Mouse (Mus musculus): ENCODE data around the gene Kif5c. TPM values are rescaled to one million over a fixed set of nuclear protein-coding genes. Genes with fewer than 3 reads are reported as not detected.
A peak's percentile ranks its signal among the peaks of the same experiment; 100 is the strongest.

Gene Kif5c
- total RNA-seq, 2 experiments from 2014 or later: 531 to 546 TPM

- intact Hi-C loops (cut with DNase I): loop anchor here (5.0 to 10.0 kb wide), 2 partner anchors 376 to 818 kb away; no protein-coding TSS in a partner anchor
- DNase-seq (ENCODE audit: extremely low spot score in 1 of 2, low spot score in 2 of 2): no peak
These were observed 113.9 kb downstream of the Kif5c start for GRCm38 (mm10) chr2:49732745-49733655.

- intact Hi-C loops (cut with DNase I): loop anchor here (5.0 to 10.0 kb wide), 2 partner anchors 376 to 819 kb away; no protein-coding TSS in a partner anchor
These were observed 114.5 kb downstream of the Kif5c start for GRCm38 (mm10) chr2:49733656-49734008.

DNA sequence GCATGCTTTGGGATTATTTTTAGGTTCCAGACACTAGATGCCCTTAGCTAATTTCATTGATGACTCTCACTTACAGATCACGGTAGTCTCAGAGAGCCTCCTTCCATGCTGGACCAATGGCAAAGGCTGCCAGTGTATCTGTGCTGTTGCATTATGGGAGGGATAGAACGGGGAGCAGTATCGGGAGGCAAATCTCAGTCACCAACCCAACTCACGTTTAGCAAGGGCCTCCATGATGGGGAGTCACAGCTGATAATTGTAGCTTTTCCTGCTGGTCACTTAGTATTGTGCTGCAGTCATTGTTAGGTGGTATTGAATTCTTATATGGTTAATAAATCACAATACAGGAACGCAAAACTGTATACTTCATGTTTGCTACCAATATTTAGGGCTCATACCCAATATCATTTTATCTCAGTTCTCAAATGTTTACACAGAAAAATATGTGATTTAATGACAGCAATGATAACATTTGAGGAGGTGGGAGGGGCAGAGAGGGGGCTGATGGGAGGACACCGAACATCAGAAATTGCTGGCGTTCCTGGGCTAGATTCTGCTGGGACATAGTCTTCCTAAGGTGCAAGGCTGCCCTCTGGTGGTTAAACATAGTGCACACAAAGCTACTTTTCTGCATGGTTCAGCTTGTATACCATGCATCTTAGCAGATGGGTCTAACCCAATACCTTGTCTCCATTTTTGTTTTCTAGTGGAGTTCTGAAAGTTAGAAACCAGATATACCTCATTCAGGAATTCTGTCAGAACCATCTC is 115.1 kb downstream of the Kif5c start:
- intact Hi-C loops (cut with DNase I): loop anchor here (5.0 to 10.0 kb wide), 2 partner anchors 377 to 819 kb away; no protein-coding TSS in a partner anchor

More at GRCm38 (mm10) chr2:49733656-49734008, 114.5 kb downstream of the Kif5c start:
- no peak for DNase-seq (ENCODE audit: extremely low spot score in 1 of 2, low spot score in 2 of 2)

GRCm38 (mm10) chr2:49735386-49735785 is 116.3 kb downstream of the Kif5c start:
- intact Hi-C loops (cut with DNase I): loop anchor here (10.0 kb wide), 1 partner anchor 821 kb away; no protein-coding TSS in a partner anchor
- DNase-seq (ENCODE audit: extremely low spot score in 1 of 2, low spot score in 2 of 2): no peak

More for the DNA sequence above, 115.1 kb downstream of the Kif5c start:
- DNase-seq (ENCODE audit: extremely low spot score in 1 of 2, low spot score in 2 of 2): peak; percentile 73 to 82

- DNase-seq (ENCODE audit: extremely low spot score in 1 of 2, low spot score in 2 of 2): no peak
- intact Hi-C loops (cut with DNase I): loop anchor here (10.0 kb wide), 1 partner anchor 824 kb away; no protein-coding TSS in a partner anchor
These were observed 119.9 kb downstream of the Kif5c start for GRCm38 (mm10) chr2:49739046-49739445.

DNA sequence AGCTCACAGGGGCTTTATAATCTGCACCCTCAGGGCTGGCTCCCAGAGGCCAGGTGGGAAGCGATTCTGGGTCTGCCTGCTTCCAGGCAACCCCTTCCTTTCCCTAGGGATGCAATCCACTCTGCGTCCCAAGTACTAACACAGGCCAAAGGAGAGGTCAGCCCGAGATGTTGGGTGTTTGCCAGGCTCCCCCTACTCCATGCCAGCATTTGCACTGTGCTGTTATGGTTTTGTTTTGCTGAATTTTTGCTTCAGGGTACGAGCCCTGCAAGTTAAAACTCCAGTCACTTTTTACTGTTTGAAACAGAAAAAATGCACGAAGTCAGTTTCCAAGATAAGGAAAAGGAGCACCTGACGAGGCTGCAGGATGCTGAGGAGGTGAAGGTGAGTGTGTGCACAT is 121.9 kb downstream of the Kif5c start:
- DNase-seq (ENCODE audit: extremely low spot score in 1 of 2, low spot score in 2 of 2): no peak
- intact Hi-C loops (cut with DNase I): no loop called here

GRCm38 (mm10) chr2:49741895-49742734 is 123.0 kb downstream of the Kif5c start:
- peak; percentile 51 to 62 for DNase-seq (ENCODE audit: extremely low spot score in 1 of 2, low spot score in 2 of 2)
- intact Hi-C loops (cut with DNase I): no loop called here

DNA sequence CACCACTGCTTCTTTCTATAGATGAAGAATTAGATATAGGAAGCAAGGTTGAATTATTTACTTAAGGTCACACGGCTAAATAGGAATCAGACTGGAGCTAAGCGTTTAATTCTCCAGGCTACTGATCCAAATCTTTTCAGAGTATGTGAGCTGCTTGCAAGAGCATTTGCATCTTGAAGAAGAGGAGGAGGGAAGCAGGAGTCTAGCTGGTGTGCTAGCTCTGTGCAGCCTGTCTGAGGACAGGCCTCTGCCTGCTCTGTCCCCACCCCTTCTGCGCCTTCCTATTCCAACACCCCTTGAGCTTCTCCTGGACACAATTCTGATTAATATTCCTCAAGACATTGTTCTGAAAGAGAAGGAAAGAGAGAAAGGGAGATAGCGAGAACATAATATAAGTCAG is 123.8 kb downstream of the Kif5c start:
- intact Hi-C loops (cut with DNase I): no loop called here

DNA sequence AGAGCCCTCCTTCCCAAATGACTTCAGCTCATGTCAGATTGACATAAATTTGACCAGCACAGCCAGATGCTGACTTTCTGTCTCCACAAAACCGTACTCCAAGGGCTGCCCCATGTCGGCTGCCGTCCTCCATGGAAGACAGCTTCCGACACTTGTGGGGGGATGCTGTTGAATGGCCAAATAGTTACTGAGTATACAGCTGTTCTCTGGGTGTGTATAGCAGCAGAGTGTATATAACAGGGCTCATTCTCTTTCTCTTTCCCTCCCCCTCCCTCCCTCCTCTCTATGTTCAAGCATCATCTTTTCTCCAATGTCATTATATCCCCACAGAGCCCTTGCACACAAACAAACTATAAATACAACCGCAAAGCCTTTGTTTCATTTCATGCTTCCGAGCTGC is 124.7 kb downstream of the Kif5c start:
- DNase-seq (ENCODE audit: extremely low spot score in 1 of 2, low spot score in 2 of 2): no peak
- intact Hi-C loops (cut with DNase I): no loop called here

More for the DNA sequence above, 123.8 kb downstream of the Kif5c start:
- DNase-seq (ENCODE audit: extremely low spot score in 1 of 2, low spot score in 2 of 2): no peak

- intact Hi-C loops (cut with DNase I): no loop called here
- DNase-seq (ENCODE audit: extremely low spot score in 1 of 2, low spot score in 2 of 2): no peak
These were observed 125.4 kb downstream of the Kif5c start for GRCm38 (mm10) chr2:49744251-49745093.

GRCm38 (mm10) chr2:49745094-49745781 is 126.1 kb downstream of the Kif5c start:
- intact Hi-C loops (cut with DNase I): no loop called here
- no peak for DNase-seq (ENCODE audit: extremely low spot score in 1 of 2, low spot score in 2 of 2)

GRCm38 (mm10) chr2:49746947-49747346 is 127.8 kb downstream of the Kif5c start:
- intact Hi-C loops (cut with DNase I): no loop called here
- DNase-seq (ENCODE audit: extremely low spot score in 1 of 2, low spot score in 2 of 2): no peak

DNA sequence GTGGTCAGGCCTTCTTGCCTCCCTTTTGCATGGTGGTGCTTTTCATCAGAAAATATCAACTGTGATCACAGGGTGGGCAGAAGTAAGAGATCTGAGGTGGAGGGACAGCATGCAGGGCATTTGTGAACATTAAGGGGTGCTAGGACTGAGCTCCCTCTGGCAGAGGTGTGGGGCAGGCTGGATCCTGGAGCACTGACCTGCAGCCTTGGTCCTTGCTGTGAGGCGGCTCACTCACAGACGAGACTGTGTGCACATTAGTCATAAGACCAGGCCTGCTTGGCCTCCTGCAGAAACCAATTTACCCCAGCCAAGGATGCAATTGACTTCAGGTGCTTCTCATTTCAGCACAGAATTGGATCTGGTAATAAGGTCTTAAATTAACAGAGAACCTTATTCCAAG is 128.6 kb downstream of the Kif5c start:
- no peak for DNase-seq (ENCODE audit: extremely low spot score in 1 of 2, low spot score in 2 of 2)
- intact Hi-C loops (cut with DNase I): no loop called here

DNA sequence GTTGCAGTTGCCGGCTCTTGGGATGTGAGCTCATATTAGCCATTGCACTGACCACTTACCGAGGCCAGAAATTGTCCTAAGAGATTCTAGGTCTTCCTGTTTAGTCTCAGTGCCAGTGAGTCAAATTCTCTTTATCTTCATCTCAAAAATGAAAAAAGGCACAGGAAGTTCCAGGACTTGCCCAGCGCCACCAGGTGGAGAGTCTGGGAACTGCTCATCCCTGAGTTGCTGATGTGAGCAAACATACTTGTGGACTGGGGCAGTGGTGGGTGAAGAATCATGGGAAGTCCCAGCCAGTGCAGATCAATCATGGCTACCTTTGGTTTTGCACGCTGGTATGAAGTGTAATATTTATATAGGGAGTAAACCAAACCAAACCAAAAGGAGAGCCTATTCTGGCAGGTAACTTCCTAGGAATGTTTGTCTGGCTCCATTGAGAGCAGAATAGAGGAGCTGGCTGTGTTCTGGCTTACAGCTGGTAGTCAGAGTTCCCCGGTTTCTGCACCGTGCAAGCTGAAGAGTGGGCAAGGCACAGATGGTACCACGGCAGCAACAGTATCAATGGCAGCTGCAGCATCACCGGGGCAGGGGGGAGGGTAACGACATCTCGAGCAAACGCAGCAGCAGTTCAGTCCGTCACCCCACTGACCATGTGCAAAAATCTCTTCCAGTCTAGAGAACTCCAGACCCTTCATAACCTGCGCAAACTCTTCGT is 129.7 kb downstream of the Kif5c start:
- DNase-seq (ENCODE audit: extremely low spot score in 1 of 2, low spot score in 2 of 2): peak in 1 of 2 experiments; percentile 66
- intact Hi-C loops (cut with DNase I): no loop called here

GRCm38 (mm10) chr2:49749730-49750576 is 130.9 kb downstream of the Kif5c start:
- no peak for DNase-seq (ENCODE audit: extremely low spot score in 1 of 2, low spot score in 2 of 2)
- intact Hi-C loops (cut with DNase I): no loop called here
